Mouse (Mus musculus) spleen, adult 2 months (tissue): ENCODE measurements around the gene Mms19.

Experiments used
- CTCF ChIP-seq: fragments of 200-500 bp; IDR thresholded peaks from 2 replicates; pipeline ENCODE4 v1.5.1; 2011; ENCODE audit warnings: mild to moderate bottlenecking, inconsistent platforms; ENCODE audit not compliant: insufficient read depth, insufficient read length, insufficient replicate concordance; ENCODE audit errors: extremely low read depth
- POLR2A ChIP-seq: fragments of 200-500 bp; IDR thresholded peaks from 2 replicates; pipeline ENCODE4 v1.6.1; 2011; ENCODE audit warnings: low read depth, low read length, inconsistent platforms

- no peak for TF ChIP-seq CTCF
- TF ChIP-seq POLR2A: no peak
Measured at GRCm38 (mm10) chr19:41902848-41903593, 77.9 kb downstream of the Mms19 start.
